Mouse (Mus musculus) C2C12 (cell line): ENCODE results near the gene Rps6ka5.

Source experiments
- CTCF ChIP-seq: IDR thresholded peaks from one replicate; pipeline ENCODE4 v1.5.1; 2011; ENCODE audit not compliant: control insufficient read depth, insufficient read depth, insufficient read length
- MAX ChIP-seq: IDR thresholded peaks from one replicate; pipeline ENCODE4 v1.6.1; 2011; ENCODE audit warnings: mild to moderate bottlenecking, control low read depth
- MYOG ChIP-seq: IDR thresholded peaks from one replicate; pipeline ENCODE4 v1.6.1; 2011; ENCODE audit not compliant: control insufficient read depth, insufficient read length; ENCODE audit errors: extremely low read depth

DNA sequence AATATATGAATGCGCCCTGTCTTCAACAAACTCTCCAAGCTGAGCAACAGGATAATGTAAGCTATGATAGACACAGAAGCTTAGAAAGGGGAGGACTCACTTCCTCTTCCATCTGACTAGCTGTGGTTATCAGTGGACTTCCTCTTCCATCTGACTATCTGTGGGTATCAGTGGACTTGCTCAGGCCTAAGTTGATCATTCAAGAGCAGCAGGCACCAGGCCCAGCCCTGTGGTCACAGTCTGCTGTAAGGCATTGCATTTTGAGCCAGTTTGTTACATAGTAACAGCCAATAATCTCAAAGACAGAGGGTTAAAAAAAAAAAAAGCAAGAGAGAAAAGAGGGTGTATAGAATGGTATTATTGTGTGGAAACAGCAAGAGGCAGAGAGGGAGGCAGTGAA, 221.3 kb downstream of the Rps6ka5 start:
- TF ChIP-seq MAX, result no peak
- TF ChIP-seq CTCF, result no peak
- TF ChIP-seq MYOG, result no peak
